Mouse (Mus musculus) heart, embryonic 12.5 days (tissue): ENCODE results near the gene Magi1. TPM values are rescaled to one million over a fixed set of nuclear protein-coding genes. Genes with fewer than 3 reads are reported as not detected.

Source experiments
- ATAC-seq: fragments of 200-750 bp; cut with Nextera tagmentation; 2 replicates; pipeline ENCODE4 v1.8.0; 2017; ENCODE audit warnings: moderate TSS enrichment, moderate library complexity; ENCODE audit not compliant: insufficient number of reproducible peaks, low FRiP score
- H3K27ac ChIP-seq: fragments of 300-500 bp; sonication (generic); 2 replicates; pipeline ENCODE4 v1.5.1; 2016; ENCODE audit warnings: mild to moderate bottlenecking, moderate library complexity; ENCODE audit not compliant: poor library complexity, severe bottlenecking
- H3K27me3 ChIP-seq: fragments of 300-500 bp; sonication (generic); replicated peaks from 2 replicates; pipeline ENCODE4 v1.6.1; 2016; ENCODE audit warnings: mild to moderate bottlenecking, moderate library complexity
- H3K36me3 ChIP-seq: fragments of 300-500 bp; sonication (generic); 2 replicates; pipeline ENCODE4 v1.6.1; 2016; ENCODE audit warnings: mild to moderate bottlenecking, moderate library complexity
- H3K4me1 ChIP-seq: fragments of 300-500 bp; sonication (generic); replicated peaks from 2 replicates; pipeline ENCODE4 v1.6.1; 2016; ENCODE audit warnings: mild to moderate bottlenecking
- H3K4me2 ChIP-seq: fragments of 300-500 bp; sonication (generic); 2 replicates; pipeline ENCODE4 v1.6.1; 2016; ENCODE audit warnings: mild to moderate bottlenecking, moderate library complexity
- H3K4me3 ChIP-seq: fragments of 300-500 bp; sonication (generic); 2 replicates; pipeline ENCODE4 v1.5.1; 2016; ENCODE audit warnings: mild to moderate bottlenecking
- H3K9ac ChIP-seq: fragments of 300-500 bp; sonication (generic); 2 replicates; pipeline ENCODE4 v1.6.1; 2016; ENCODE audit warnings: mild to moderate bottlenecking, moderate library complexity
- H3K9me3 ChIP-seq: fragments of 300-500 bp; sonication (generic); replicated peaks from 2 replicates; pipeline ENCODE4 v1.6.1; 2016; ENCODE audit warnings: mild to moderate bottlenecking, moderate library complexity
- WGBS: fragments of 180-500 bp; shearing (Covaris S2); methylation state at CpG from one replicate; pipeline ENCODE4 v1.1.7; 2016; 5-methylcytosine and 5-hydroxymethylcytosine counted together
- polyA plus RNA-seq: library from polyadenylated mRNA; unstranded; fragments of >200 nt; fragmentation: Nextera tagmentation; extraction: Ambion mirVana; gene quantifications from 2 replicates; pipeline ENCODE4 v1.2.1, GENCODE M21; 2016

The Magi1 gene
- polyA plus RNA-seq, 1 experiment from 2014 or later: 9.9 TPM

DNA sequence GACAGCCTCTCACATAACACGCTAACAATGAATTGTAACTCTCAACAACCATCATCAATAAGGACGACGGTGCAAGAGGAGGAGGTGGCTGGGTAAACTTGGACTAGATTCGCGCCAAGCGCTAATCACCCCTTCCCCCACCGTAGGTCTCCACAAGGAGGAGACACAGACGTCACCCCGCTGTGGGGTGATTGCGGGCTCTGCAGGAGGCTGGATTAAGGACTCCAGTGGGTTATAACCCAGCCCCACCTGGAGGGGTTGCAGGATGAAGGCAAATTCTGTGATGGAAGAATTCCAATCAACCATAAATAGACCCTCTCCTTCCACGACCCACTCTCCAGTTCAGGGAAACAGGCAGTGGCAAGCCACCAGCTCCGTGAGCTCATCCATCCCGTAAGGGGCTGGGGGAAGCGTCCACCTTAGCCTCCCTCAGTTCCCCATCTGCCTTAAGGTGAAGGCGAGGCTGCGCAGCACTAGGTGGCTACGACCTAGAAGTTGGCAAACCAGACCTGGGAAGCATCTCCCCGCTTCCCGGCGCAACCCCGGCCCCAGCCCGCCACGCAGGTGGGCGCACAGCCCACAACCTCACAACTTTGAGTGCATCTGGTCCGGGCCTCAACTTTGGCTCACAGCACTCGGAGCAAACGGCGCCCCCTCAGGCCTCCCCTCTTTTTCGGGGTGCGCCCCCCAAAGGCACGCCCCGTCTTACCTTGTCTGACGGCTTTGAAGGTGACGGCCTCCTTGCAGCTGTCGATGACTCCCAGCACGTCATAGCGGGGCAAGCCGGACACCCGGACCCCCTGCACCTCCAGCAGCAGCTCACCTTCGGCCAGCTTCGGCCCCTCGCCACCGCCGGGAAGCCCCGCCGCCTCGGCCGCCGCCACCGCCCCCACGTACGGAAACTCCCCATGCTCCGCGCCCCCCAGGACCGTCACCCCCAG, 1.1 kb downstream of the Magi1 start:
- Histone ChIP-seq H3K9ac (peak overlapping the region; percentile 82), H3K27ac (peak overlapping the region; percentile 95), H3K4me2 (peak overlapping the region; percentile 91), H3K27me3 (no peaks in the 10 kb centered on the region), H3K36me3 (no peaks in the 10 kb centered on the region), H3K4me1 (peaks cover 39% of the 10 kb centered on the region), H3K9me3 (peaks cover 2% of the 10 kb centered on the region; the same call in 1 of the 2 replicates), H3K4me3 (peak overlapping the region; percentile 68)
- under 1% methylated on average over 55 of the region's 55 CpGs for WGBS
- peak; percentile 23 for ATAC-seq

DNA sequence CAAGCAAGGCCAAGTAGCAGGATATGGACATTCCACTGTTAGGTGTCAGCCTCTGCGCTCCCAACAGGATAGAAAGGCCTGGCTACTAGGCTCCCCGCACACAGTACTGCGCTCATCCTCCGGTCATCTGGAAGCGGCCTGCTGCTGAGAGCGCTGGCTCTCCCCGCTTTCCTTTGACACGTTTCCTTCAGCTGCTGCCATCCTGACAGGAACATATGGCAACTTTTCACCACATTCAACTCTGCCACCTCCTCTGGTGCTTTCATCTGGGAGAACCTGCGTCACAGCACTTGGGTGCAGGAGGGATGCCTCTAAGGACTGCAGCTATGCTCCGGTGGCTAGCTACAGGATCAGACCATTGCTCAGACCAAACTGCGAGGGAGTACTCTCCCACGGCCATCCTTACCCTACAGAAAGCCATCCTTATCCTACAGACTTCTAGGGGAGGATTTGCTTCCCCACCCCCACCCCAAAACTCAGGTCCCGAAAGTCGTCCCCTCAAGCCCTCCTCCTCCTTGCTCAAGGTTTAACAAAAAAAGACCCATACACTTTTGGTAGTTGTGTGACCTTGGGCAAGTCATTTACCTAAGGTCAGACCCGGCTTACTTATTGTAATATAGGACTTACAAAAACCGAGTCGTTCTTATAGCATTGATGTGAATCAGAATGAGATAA, 2.0 kb downstream of the Magi1 start:
- Histone ChIP-seq H3K27ac (peak overlapping the region; percentile 36), H3K9ac (peak overlapping the region; percentile 82), H3K4me1 (peaks cover 47% of the 10 kb centered on the region)

DNA sequence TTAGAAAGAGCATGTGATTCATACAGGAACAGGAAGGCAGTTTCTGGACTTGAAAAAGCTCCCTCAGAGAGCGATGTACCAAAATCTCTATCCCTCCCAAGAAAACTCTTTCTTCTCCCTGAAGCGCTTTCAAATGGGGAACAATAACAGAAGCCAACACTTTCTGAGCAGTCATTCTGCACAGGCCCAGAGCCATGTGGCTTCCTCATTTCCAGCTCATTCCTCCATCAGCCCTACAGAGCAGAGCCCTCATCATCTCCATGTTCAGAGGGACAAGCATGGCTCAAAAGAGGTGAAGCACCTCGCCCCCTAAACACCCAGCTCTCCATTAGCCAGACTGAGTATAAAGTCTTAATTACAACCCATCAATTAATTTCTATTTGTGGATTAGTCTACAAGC, 9.8 kb downstream of the Magi1 start:
- 88% methylated on average over 3 of the region's 3 CpGs for WGBS
- Histone ChIP-seq H3K9ac (no peak overlapping the region), H3K4me3 (no peak overlapping the region), H3K36me3 (no peaks in the 10 kb centered on the region), H3K27ac (no peak overlapping the region), H3K9me3 (no peaks in the 10 kb centered on the region), H3K4me2 (no peak overlapping the region), H3K27me3 (no peaks in the 10 kb centered on the region), H3K4me1 (peaks cover 48% of the 10 kb centered on the region)
- no peak for ATAC-seq

More for the DNA sequence above, 2.0 kb downstream of the Magi1 start:
- 4% methylated on average over 17 of the region's 17 CpGs for WGBS
- Histone ChIP-seq H3K9me3 (no peaks in the 10 kb centered on the region), H3K27me3 (no peaks in the 10 kb centered on the region), H3K4me2 (peak overlapping the region; percentile 91), H3K4me3 (peak overlapping the region; percentile 68), H3K36me3 (no peaks in the 10 kb centered on the region)
- ATAC-seq: no peak

DNA sequence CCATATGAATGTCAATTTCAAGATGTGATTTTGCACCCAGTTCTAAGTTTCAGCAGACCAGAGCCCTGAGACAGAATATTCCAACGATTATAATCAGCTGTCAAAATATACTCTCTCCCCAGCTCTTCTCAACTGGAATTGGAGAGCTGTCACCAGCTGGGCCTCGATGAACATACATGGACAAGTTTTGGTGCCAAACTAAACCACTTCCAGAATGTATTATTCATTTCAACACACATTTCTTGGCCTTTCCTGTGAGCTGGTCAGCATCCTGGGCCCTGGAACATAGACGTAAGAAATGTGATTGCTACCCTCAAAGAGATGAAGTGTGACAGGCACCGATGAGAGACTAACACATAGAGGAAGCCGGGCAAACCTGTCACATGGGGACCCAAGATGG, 13.7 kb downstream of the Magi1 start:
- H3K4me1 ChIP-seq: peaks cover 45% of the 10 kb centered on the region
- H3K36me3 ChIP-seq: no peaks in the 10 kb centered on the region
- no peaks in the 10 kb centered on the region for H3K27me3 ChIP-seq
- H3K9me3 ChIP-seq: no peaks in the 10 kb centered on the region
- H3K4me2 ChIP-seq: no peak overlapping the region
- WGBS: 62% methylated on average over 5 of the region's 5 CpGs
- H3K9ac ChIP-seq: no peak overlapping the region
- no peak for ATAC-seq
- no peak overlapping the region for H3K27ac ChIP-seq
- H3K4me3 ChIP-seq: no peak overlapping the region

DNA sequence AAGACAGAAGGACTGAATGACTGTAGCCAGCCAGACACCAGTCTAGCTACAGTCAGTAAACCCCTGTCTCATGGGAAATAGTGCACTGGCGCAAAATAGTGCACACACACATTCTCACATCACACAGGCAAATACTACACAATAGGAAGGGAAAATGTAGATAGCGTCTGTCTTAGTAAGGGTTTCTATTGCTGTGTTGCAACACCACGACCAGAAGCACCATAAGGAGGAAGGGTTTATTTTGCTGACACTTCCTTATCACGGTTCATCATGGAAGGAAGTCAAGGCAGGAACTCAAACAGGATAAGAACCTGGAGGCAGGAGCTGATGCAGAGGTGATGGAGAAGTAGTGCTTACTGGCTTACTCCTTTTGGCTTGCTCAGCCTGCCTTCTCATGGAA, 14.5 kb downstream of the Magi1 start:
- H3K27me3 ChIP-seq: no peaks in the 10 kb centered on the region
- peak; percentile 33; the same call in 1 of the 2 replicates for ATAC-seq
- 47% methylated on average over 4 of the region's 4 CpGs for WGBS
- no peaks in the 10 kb centered on the region for H3K9me3 ChIP-seq
- no peak overlapping the region for H3K9ac ChIP-seq
- no peak overlapping the region for H3K4me3 ChIP-seq
- H3K27ac ChIP-seq: no peak overlapping the region
- no peak overlapping the region for H3K4me2 ChIP-seq
- H3K4me1 ChIP-seq: peaks cover 49% of the 10 kb centered on the region
- H3K36me3 ChIP-seq: no peaks in the 10 kb centered on the region

DNA sequence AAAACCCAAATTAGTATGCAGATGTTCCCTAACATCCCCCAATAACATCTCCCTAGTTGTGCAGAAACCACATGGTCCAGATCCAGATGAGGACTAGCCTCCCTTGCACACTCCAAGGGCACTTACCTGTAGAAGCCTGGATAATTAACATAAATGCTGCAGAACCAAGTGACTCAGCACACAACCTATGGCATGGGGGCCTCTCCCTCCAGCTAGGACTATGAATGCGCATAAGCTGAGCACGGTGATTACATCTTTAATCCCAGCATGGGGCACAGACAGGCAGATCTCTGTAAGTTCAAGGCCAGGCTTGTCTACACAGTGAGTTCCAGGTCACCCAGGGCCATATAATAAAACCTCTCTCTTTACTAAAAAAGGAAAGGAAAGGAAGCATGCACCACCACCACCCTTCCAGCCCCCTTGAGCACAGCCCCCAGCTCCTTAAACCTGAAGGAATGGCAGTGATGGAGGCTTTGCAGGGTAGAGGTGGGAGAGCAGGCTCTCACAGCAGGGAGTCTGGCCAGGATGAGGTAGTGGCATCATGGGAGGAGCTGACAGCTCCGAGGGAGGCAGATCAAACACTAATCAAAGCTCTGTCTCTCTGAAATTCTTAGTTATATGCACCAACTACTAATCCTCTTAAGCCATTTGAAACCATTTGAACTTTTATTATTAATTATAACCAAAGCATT, 18.3 kb downstream of the Magi1 start:
- 50% methylated on average over 3 of the region's 3 CpGs for WGBS
- H3K4me1 ChIP-seq: peaks cover 61% of the 10 kb centered on the region
- no peak for ATAC-seq

DNA sequence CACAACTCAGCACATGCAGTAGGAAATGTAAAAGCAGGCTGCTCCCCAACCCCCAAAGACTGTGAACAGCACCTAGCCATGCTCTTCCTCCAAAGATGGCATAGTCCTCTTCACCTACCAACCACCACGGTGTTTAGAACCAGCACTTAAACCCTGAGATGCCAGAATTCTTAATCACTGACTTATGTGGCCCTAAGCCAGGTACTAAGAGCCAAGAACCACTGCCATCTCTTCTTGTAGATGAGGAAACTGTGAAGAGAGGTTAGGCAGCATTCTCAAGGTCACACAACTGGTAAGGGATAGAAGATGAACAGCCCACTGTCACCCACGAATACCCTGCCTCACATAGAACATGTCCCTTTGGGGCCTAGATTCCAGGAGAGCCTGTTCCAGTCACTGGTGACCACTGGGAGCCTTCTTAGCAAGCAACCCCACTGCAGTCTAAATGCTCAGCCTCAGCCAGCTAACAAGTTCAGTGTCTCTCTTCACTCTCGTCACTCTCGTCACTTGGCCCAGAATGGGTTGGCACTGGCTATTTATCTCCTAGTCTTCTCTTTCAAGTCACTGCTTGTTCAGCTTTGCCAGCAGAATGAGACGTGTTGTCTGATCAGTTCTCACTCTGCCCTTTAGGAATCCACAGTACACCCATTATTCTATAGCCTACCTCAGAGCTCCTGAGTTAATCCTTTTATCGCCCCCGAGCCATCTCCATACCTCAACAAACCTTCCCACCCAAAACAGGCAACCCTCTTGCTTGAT, 19.4 kb downstream of the Magi1 start:
- ATAC-seq: no peak
- WGBS: 59% methylated on average over 7 of the region's 7 CpGs
- H3K9ac ChIP-seq: no peak overlapping the region
- peak overlapping the region; percentile 31; the same call in 1 of the 2 replicates for H3K27ac ChIP-seq
- H3K4me2 ChIP-seq: no peak overlapping the region
- H3K27me3 ChIP-seq: no peaks in the 10 kb centered on the region
- no peaks in the 10 kb centered on the region for H3K36me3 ChIP-seq
- no peak overlapping the region for H3K4me3 ChIP-seq
- H3K9me3 ChIP-seq: no peaks in the 10 kb centered on the region
- peaks cover 56% of the 10 kb centered on the region for H3K4me1 ChIP-seq

More for the DNA sequence above, 18.3 kb downstream of the Magi1 start:
- Histone ChIP-seq H3K4me2 (no peak overlapping the region), H3K4me3 (no peak overlapping the region), H3K9ac (no peak overlapping the region), H3K27ac (no peak overlapping the region), H3K36me3 (no peaks in the 10 kb centered on the region), H3K27me3 (no peaks in the 10 kb centered on the region), H3K9me3 (no peaks in the 10 kb centered on the region)

DNA sequence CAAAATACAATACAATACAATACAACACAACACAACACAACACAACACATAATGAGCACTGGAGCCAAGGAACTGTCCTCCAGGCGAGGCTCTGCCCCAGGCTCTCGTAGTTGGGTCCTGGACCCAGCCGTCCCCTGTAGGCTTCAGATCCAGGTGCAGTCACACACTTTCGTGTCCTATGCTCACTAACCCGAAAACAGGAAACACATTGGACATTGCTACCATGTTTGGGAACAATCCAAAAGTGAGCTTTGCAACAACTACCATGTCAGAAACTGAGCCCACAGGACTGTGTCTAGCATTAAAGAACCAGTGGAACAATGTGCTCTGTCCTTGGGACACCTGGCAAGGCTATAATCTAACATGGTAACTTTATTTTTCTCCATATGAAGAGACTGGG, 22.9 kb downstream of the Magi1 start:
- H3K27me3 ChIP-seq: no peaks in the 10 kb centered on the region
- H3K27ac ChIP-seq: no peak overlapping the region
- H3K36me3 ChIP-seq: no peaks in the 10 kb centered on the region
- H3K9me3 ChIP-seq: no peaks in the 10 kb centered on the region
- peaks cover 59% of the 10 kb centered on the region for H3K4me1 ChIP-seq
- no peak overlapping the region for H3K9ac ChIP-seq
- WGBS: 90% methylated on average over 5 of the region's 5 CpGs
- ATAC-seq: no peak
- no peak overlapping the region for H3K4me2 ChIP-seq
- H3K4me3 ChIP-seq: no peak overlapping the region

DNA sequence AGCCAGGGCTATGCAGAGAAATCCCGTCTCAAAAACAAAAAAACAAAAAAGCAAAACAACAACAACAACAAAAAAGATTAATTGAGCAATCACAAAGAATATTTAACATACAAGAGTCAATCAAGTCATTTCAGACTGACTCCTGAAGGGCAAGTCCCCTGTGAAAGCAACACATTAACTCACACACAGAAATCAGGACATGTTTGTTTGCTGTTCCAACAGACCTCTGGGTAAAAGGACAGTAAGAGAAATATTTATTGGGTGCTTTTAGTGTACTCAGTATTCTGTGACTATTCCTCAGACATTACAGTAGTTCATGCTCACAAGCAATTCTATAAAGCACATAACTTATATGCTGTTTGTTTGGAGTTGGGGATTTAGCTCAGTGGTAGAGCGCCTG, 23.7 kb downstream of the Magi1 start:
- no peaks in the 10 kb centered on the region for H3K9me3 ChIP-seq
- no peak overlapping the region for H3K4me2 ChIP-seq
- no peak overlapping the region for H3K9ac ChIP-seq
- H3K27ac ChIP-seq: no peak overlapping the region
- 93% methylated on average over 2 of the region's 2 CpGs for WGBS
- H3K4me3 ChIP-seq: no peak overlapping the region
- ATAC-seq: no peak
- H3K27me3 ChIP-seq: no peaks in the 10 kb centered on the region
- H3K36me3 ChIP-seq: no peaks in the 10 kb centered on the region
- peaks cover 60% of the 10 kb centered on the region for H3K4me1 ChIP-seq

DNA sequence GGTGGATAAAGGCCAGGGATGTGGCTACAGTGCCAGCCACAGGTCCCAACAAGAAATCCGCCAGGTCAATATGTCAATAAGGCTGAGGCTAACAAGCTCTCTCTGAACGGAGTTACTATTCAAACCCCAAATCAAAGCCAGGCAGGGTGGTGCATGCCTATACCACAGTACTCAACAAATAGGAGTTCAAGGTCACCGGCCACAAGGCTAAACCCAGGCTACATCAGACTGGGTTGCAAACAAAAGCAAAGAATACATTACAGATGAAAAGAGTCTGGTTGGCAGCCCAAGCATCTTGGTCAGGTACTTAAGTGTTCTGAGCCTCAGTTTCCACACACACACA, 25.9 kb downstream of the Magi1 start:
- WGBS: 88% methylated on average over 3 of the region's 3 CpGs
- ATAC-seq: no peak
- H3K9me3 ChIP-seq: no peaks in the 10 kb centered on the region
- H3K9ac ChIP-seq: no peak overlapping the region
- H3K4me2 ChIP-seq: no peak overlapping the region
- no peak overlapping the region for H3K4me3 ChIP-seq
- no peaks in the 10 kb centered on the region for H3K36me3 ChIP-seq
- H3K27me3 ChIP-seq: no peaks in the 10 kb centered on the region
- peaks cover 58% of the 10 kb centered on the region for H3K4me1 ChIP-seq
- H3K27ac ChIP-seq: no peak overlapping the region
